Mouse (Mus musculus): ENCODE measurements around the gene Klf11. TPM values are rescaled to one million over a fixed set of nuclear protein-coding genes. Genes with fewer than 3 reads are reported as not detected.
"Not testable (repeated sequence)": the region's sequence is repeated elsewhere in the genome, so short reads cannot be mapped to it uniquely, and the experiment has no call there.

Gene Klf11
- polyA plus RNA-seq, 1 experiment from 2014 or later: 15.7 TPM

- H3K27ac ChIP-seq (ENCODE audit: low read length): no peak overlapping the region
Observed at GRCm38 (mm10) chr12:24696500-24697483, 45.7 kb downstream of the Klf11 start.

GRCm38 (mm10) chr12:24697484-24698204 lies 46.6 kb downstream of the Klf11 start:
- no peak overlapping the region for H3K4me3 ChIP-seq (ENCODE audit: low read length)
- no peak overlapping the region for H3K27ac ChIP-seq (ENCODE audit: low read length)
- no peaks in the 10 kb centered on the region for H3K27me3 ChIP-seq (ENCODE audit: control insufficient read depth, insufficient read depth, low read depth, low read length)
- 59% methylated on average over 8 of the region's 8 CpGs for WGBS
- H3K9ac ChIP-seq (ENCODE audit: low read length): no peak overlapping the region
- no peaks in the 10 kb centered on the region for H3K36me3 ChIP-seq (ENCODE audit: control insufficient read depth, insufficient read depth, low read length)
- no peaks in the 10 kb centered on the region for H3K9me3 ChIP-seq (ENCODE audit: control insufficient read depth, low read length)
- no peaks in the 10 kb centered on the region for H3K4me1 ChIP-seq (replicated peaks; ENCODE audit: control insufficient read depth, insufficient read depth, low read length)
- H3K4me2 ChIP-seq (ENCODE audit: low read depth, low read length): no peak overlapping the region
- ATAC-seq (ENCODE audit: low read depth): peak; percentile 20; the same call in 1 of the 2 replicates

More at GRCm38 (mm10) chr12:24696500-24697483, 45.7 kb downstream of the Klf11 start:
- H3K27me3 ChIP-seq (ENCODE audit: control insufficient read depth, insufficient read depth, low read depth, low read length): no peaks in the 10 kb centered on the region
- no peak overlapping the region for H3K4me3 ChIP-seq (ENCODE audit: low read length)
- H3K4me2 ChIP-seq (ENCODE audit: low read depth, low read length): no peak overlapping the region
- no peaks in the 10 kb centered on the region for H3K9me3 ChIP-seq (ENCODE audit: control insufficient read depth, low read length)
- WGBS: 35% methylated on average over 16 of the region's 16 CpGs
- ATAC-seq (ENCODE audit: low read depth): peak; percentile 86
- H3K4me1 ChIP-seq (replicated peaks; ENCODE audit: control insufficient read depth, insufficient read depth, low read length): no peaks in the 10 kb centered on the region
- no peak overlapping the region for H3K9ac ChIP-seq (ENCODE audit: low read length)
- H3K36me3 ChIP-seq (ENCODE audit: control insufficient read depth, insufficient read depth, low read length): no peaks in the 10 kb centered on the region

GRCm38 (mm10) chr12:24698514-24698913 lies 47.4 kb downstream of the Klf11 start:
- Histone ChIP-seq H3K4me2 (ENCODE audit: low read depth, low read length) (no peak overlapping the region), H3K9ac (ENCODE audit: low read length) (no peak overlapping the region), H3K4me1 (replicated peaks; ENCODE audit: control insufficient read depth, insufficient read depth, low read length) (no peaks in the 10 kb centered on the region), H3K27me3 (ENCODE audit: control insufficient read depth, insufficient read depth, low read depth, low read length) (no peaks in the 10 kb centered on the region), H3K9me3 (ENCODE audit: control insufficient read depth, low read length) (no peaks in the 10 kb centered on the region), H3K4me3 (ENCODE audit: low read length) (no peak overlapping the region), H3K36me3 (ENCODE audit: control insufficient read depth, insufficient read depth, low read length) (no peaks in the 10 kb centered on the region), H3K27ac (ENCODE audit: low read length) (no peak overlapping the region)
- ATAC-seq (ENCODE audit: low read depth): no peak
- 68% methylated on average over 3 of the region's 3 CpGs for WGBS

GRCm38 (mm10) chr12:24699578-24699977 lies 48.5 kb downstream of the Klf11 start:
- Histone ChIP-seq H3K36me3 (ENCODE audit: control insufficient read depth, insufficient read depth, low read length) (no peaks in the 10 kb centered on the region), H3K9me3 (ENCODE audit: control insufficient read depth, low read length) (no peaks in the 10 kb centered on the region), H3K27me3 (ENCODE audit: control insufficient read depth, insufficient read depth, low read depth, low read length) (no peaks in the 10 kb centered on the region), H3K27ac (ENCODE audit: low read length) (no peak overlapping the region), H3K4me2 (ENCODE audit: low read depth, low read length) (no peak overlapping the region), H3K9ac (ENCODE audit: low read length) (no peak overlapping the region), H3K4me3 (ENCODE audit: low read length) (no peak overlapping the region), H3K4me1 (replicated peaks; ENCODE audit: control insufficient read depth, insufficient read depth, low read length) (no peaks in the 10 kb centered on the region)
- no peak for ATAC-seq (ENCODE audit: low read depth)
- WGBS: 38% methylated on average over 10 of the region's 10 CpGs

- H3K4me3 ChIP-seq (ENCODE audit: low read length); H3K27me3 ChIP-seq (ENCODE audit: control insufficient read depth, insufficient read depth, low read depth, low read length); H3K27ac ChIP-seq (ENCODE audit: low read length); ATAC-seq (ENCODE audit: low read depth); H3K4me2 ChIP-seq (ENCODE audit: low read depth, low read length); H3K36me3 ChIP-seq (ENCODE audit: control insufficient read depth, insufficient read depth, low read length); H3K4me1 ChIP-seq (replicated peaks; ENCODE audit: control insufficient read depth, insufficient read depth, low read length); H3K9ac ChIP-seq (ENCODE audit: low read length); H3K9me3 ChIP-seq (ENCODE audit: control insufficient read depth, low read length): not testable (repeated sequence)
- 87% methylated on average over 9 of the region's 9 CpGs for WGBS
Observed at GRCm38 (mm10) chr12:24701621-24702020, 50.5 kb downstream of the Klf11 start.

- Histone ChIP-seq H3K27ac (ENCODE audit: low read length) (no peak overlapping the region), H3K36me3 (ENCODE audit: control insufficient read depth, insufficient read depth, low read length) (no peaks in the 10 kb centered on the region), H3K4me3 (ENCODE audit: low read length) (no peak overlapping the region), H3K9me3 (ENCODE audit: control insufficient read depth, low read length) (no peaks in the 10 kb centered on the region), H3K4me2 (ENCODE audit: low read depth, low read length) (no peak overlapping the region), H3K9ac (ENCODE audit: low read length) (no peak overlapping the region), H3K4me1 (replicated peaks; ENCODE audit: control insufficient read depth, insufficient read depth, low read length) (peaks cover 8% of the 10 kb centered on the region), H3K27me3 (ENCODE audit: control insufficient read depth, insufficient read depth, low read depth, low read length) (no peaks in the 10 kb centered on the region)
- WGBS: 53% methylated on average over 3 of the region's 3 CpGs
- no peak for ATAC-seq (ENCODE audit: low read depth)
Observed at GRCm38 (mm10) chr12:24703013-24703412, 51.9 kb downstream of the Klf11 start.

GRCm38 (mm10) chr12:24705502-24706263 lies 54.6 kb downstream of the Klf11 start:
- Histone ChIP-seq H3K36me3 (ENCODE audit: control insufficient read depth, insufficient read depth, low read length) (0 out of 2 replicates have a peak, but pooled peaks cover 2% of the 10 kb centered on the region), H3K27ac (ENCODE audit: low read length) (no peak overlapping the region), H3K27me3 (ENCODE audit: control insufficient read depth, insufficient read depth, low read depth, low read length) (no peaks in the 10 kb centered on the region), H3K9me3 (ENCODE audit: control insufficient read depth, low read length) (no peaks in the 10 kb centered on the region), H3K4me1 (replicated peaks; ENCODE audit: control insufficient read depth, insufficient read depth, low read length) (peaks cover 19% of the 10 kb centered on the region), H3K4me2 (ENCODE audit: low read depth, low read length) (no peak overlapping the region), H3K9ac (ENCODE audit: low read length) (no peak overlapping the region), H3K4me3 (ENCODE audit: low read length) (no peak overlapping the region)
- WGBS: 79% methylated on average over 15 of the region's 15 CpGs
- no peak for ATAC-seq (ENCODE audit: low read depth)

- Histone ChIP-seq H3K36me3 (ENCODE audit: control insufficient read depth, insufficient read depth, low read length) (peaks cover 8% of the 10 kb centered on the region), H3K4me3 (ENCODE audit: low read length) (peak overlapping the region; percentile 86), H3K9me3 (ENCODE audit: control insufficient read depth, low read length) (no peaks in the 10 kb centered on the region), H3K4me2 (ENCODE audit: low read depth, low read length) (peak overlapping the region; percentile 81), H3K4me1 (replicated peaks; ENCODE audit: control insufficient read depth, insufficient read depth, low read length) (peaks cover 24% of the 10 kb centered on the region), H3K27me3 (ENCODE audit: control insufficient read depth, insufficient read depth, low read depth, low read length) (no peaks in the 10 kb centered on the region), H3K27ac (ENCODE audit: low read length) (0 out of 2 replicates have a peak overlapping the region, but pooled peaks have one; percentile 51), H3K9ac (ENCODE audit: low read length) (peak overlapping the region; percentile 68)
- 2% methylated on average over 27 of the region's 27 CpGs for WGBS
- peak; percentile 13; the same call in 1 of the 2 replicates for ATAC-seq (ENCODE audit: low read depth)
Observed at GRCm38 (mm10) chr12:24706764-24707479, 55.8 kb downstream of the Klf11 start.

All from lung, embryonic 16.5 days (tissue).